Mouse (Mus musculus): ENCODE results near the gene Plxdc1. TPM values are rescaled to one million over a fixed set of nuclear protein-coding genes. Genes with fewer than 3 reads are reported as not detected.

Plxdc1 gene
- total RNA-seq, 2 experiments from 2014 or later, result 5.9 to 8.3 TPM

DNA sequence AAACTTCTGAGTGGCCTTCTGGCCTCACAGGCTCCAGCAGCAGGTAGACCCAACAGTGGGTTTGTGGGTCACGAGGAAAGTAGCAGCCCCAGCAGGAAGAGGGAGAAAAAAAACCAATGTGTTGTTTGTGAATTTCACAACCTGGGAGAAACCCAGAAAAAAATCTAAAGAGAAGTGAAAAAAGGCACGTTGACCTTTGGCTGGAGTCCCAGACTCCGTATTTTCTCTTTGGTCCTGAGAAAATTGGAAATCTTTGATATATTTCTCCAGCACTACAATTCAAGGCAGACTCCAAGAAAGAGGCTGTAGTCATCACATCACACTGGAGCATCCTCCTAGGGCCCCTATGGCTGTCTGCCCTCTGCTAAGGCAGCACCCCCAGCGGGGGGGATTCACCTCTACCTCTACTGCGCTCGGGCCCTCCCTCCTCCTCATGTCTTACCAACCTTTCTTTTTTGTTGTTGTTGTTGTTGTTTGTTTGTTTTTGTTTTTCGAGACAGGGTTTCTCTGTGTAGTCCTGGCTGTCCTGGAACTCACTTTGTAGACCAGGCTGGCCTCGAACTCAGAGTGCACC is 11.2 kb upstream of the Plxdc1 start:
- DNase-seq (ENCODE audit: extremely low spot score in 1 of 2, low spot score in 2 of 2), result no peak
- intact Hi-C loops (cut with DNase I), result no loop called here

DNA sequence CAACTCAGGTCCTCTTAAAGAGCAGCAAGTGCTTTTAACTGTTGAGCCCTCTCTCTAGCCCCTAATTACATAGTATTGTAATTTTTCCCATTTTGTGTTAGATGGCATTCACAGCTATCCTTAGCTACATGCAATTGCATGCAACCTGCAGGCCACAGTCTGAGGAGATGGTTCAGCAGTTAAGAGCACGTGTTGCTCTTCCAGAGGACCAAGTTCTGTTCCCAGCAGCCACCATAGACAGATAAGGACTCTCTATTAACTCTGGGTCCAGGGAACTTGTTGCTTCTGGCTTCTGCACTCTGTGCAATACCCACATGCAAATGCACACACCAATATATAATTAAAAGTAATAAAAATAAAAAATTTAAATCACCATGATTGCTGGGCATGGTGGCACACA is 10.4 kb upstream of the Plxdc1 start:
- intact Hi-C loops (cut with DNase I), result no loop called here
- DNase-seq (ENCODE audit: extremely low spot score in 1 of 2, low spot score in 2 of 2), result no peak

DNA sequence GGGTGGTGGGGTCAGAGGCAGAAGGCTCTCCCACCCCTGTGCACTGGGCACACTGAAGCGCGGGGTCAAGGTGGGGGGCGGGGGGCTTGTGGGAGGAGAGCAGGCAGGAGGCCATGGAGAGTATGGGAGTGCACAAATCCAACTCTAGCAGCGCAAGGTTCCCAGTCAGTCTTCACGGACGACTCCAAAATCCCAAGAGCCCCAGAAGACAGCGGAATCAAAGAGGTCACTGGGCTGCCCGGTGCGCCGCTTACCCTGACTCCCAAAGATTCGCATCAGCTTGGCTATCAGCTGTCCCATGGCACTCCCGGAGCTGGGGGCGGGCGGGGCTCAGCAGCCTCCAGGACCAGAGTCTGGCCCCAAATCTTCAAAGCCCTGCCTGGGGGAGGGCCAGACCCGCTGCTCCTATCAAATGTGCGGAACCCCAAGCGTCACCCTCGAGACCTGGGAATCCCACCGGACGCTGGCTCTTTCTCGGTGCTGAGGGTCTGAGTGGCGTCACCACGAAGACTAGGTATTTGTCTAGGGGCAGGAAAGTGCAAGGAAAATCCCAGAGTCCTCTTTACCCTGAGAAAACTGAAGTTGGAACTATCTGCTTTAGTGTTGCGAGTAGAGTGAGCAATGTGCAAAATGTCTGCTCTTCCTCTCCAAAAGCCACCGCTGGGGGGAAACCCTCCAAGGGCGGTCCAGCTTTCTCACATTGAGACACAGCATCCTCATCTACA is 9.5 kb upstream of the Plxdc1 start, which contains the start of gene Arl5c:
Gene Arl5c, minus strand, starts transcription at position 618 of the 725 bp plus-strand sequence.
- intact Hi-C loops (cut with DNase I), result no loop called here
- DNase-seq (ENCODE audit: extremely low spot score in 1 of 2, low spot score in 2 of 2), result peak in 1 of 2 experiments; percentile 75

DNA sequence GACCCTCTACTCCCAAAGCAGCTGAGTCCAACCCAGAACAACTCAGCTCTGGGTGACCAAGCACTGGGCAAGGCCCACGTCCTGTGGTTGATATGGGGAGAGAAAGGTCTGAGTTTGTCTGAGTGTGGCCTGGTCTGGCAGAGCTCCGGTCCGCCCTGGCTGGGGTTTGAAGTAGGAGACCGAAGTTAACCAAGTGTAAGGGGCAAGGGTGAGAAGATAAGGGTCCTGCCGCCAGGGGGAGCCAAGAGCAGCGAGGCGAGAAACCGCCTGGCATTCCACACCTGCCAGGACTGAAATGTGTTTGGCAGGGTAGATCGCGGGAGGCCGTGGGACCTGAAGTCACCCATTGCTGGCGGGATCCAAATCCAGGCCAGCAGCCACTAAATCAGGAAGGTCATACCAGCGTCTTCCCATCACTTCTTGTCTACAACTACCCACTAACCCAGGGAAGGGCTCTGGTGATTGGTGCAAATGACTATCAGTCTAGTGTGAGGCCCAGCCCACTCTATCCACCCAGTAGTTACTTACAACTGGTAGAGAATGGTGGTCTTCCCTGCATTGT is 8.4 kb upstream of the Plxdc1 start:
- intact Hi-C loops (cut with DNase I), result no loop called here
- DNase-seq (ENCODE audit: extremely low spot score in 1 of 2, low spot score in 2 of 2), result peak in 1 of 2 experiments; percentile 82

DNA sequence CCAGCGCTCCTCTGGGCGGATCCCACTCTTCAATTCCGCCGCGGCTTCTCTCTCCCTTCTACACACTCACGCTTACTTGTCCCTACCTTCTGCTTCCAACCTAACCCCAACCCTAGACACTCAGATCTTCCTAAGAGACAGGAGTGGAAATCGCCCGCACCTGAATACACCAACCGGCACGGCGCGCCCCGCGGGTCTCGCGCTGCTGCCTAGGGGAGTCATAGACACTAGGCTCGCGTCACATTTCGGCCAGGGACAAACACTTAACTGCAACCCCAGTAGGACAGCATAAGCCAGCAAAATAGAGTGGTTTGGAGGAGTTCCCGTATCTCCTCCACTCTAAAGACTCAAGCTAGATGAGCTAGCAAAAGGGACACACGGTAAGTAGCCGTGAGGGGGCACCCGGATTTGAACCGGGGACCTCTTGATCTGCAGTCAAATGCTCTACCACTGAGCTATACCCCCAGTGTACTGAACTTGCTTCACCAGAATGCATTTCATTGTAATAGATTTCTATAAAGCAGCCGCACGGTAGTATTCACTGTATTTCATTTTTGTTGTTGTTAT is 2.4 kb upstream of the Plxdc1 start:
- peak; percentile 85 to 89 for DNase-seq (ENCODE audit: extremely low spot score in 1 of 2, low spot score in 2 of 2)
- intact Hi-C loops (cut with DNase I), result loop anchor here (1.0 to 5.0 kb wide), 3 partner anchors 51 to 191 kb away; partner anchors contain the start of gene Lasp1

DNA sequence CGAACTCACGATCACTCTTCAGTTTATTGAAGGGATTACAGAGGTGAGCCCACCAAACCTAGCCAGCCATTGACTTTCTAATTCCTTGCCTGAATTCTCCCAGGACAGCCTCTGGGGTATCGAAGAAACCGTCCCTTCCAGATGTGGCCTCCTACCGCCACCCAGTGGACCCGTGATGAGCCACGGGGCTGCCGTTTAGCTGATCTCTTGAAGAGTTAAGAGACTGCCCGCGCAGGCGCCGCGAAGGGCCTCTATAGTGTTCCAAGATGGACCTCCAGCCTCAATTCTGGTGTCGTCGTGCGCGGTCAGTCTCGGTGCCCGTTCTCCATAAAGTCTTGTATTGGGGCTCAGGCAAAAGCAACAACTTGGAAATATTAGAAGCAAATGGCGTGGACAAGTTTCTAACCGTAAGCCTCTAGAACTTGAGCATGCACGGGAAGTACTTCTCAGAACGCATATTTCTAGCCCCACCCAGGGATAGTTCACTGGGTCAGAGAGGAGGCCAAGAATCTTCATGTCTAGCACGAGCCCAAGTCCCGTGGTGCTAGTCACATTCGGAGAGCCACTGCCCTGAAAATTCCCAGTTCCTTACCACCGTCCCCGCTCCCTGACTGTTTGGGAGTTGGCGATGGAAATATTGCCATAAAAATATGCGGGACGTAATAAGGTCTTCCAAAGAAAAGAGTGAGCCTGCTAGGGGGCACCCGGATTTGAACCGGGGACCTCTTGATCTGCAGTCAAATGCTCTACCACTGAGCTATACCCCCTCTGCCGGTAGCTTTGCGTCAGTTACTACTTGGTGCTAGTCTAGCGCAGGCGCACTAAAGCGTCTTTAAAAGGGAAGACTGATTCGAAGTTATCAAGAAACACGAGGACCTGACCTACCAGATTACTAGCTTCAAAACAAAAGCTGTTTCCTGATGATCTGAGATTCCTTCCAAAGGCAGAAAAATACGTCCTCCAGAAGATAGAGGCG is 1.6 kb upstream of the Plxdc1 start:
- peak; percentile 93 to 95 for DNase-seq (ENCODE audit: extremely low spot score in 1 of 2, low spot score in 2 of 2)
- intact Hi-C loops (cut with DNase I), result loop anchor here (1.0 to 5.0 kb wide), 3 partner anchors 51 to 191 kb away; partner anchors contain the start of gene Lasp1

DNA sequence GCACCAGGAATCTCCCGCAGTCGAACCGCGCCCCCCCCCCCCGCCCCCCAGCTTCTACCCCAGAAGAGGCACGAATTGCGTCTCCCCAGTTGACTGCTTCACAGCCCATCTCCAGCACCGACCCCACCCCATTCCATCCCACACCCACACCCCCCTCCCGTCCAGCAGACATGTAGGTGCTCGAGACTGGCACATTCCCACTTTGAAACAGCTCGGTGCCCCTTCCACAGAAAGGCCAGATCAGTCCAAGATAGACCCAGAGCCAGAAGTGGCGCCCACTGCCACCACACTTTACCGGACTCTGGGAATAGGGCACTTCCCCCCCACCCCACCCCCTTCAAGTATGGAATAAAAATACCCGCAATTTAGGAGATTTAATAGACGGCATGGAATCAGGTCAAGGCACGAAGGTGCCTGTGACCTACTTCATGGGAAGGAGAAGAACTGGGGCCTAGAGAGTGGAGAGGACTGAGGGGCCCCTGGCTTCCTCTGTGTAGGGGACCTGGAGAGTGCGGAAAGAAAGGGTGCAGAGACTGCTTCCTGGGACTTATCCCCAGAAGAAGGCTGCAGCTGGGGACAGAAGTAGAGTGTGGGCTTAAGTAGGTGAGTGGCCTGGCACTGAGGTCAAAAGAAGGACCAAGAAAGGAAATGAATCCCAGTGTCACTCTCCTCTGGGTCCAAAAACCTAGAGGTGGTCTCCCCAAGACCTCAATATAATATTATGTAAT is 658 bp upstream of the Plxdc1 start:
- no peak for DNase-seq (ENCODE audit: extremely low spot score in 1 of 2, low spot score in 2 of 2)
- intact Hi-C loops (cut with DNase I), result loop anchor here (5.0 kb wide), 2 partner anchors 50 to 190 kb away; partner anchors contain the start of gene Lasp1

DNA sequence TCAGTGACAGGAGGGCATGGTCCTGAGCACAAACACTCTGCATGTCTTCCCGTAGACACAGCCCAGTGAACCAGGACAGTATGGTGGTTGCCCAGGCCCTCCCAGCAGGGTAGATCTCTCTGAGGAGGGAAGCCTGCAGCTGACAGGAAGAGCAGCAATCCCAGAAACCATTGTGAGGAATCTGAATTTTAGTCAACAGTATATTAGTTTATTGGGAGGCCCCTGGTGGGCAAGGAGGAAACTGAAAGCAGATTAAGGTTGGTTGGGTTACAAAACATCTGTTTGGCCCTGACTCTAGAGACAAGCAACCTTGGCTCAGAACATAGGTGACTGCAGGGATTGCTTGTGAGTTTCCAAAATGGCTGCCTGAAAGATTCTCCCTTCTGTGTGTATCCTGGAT is 2.3 kb downstream of the Plxdc1 start:
- intact Hi-C loops (cut with DNase I), result no loop called here
- DNase-seq (ENCODE audit: extremely low spot score in 1 of 2, low spot score in 2 of 2), result no peak

DNA sequence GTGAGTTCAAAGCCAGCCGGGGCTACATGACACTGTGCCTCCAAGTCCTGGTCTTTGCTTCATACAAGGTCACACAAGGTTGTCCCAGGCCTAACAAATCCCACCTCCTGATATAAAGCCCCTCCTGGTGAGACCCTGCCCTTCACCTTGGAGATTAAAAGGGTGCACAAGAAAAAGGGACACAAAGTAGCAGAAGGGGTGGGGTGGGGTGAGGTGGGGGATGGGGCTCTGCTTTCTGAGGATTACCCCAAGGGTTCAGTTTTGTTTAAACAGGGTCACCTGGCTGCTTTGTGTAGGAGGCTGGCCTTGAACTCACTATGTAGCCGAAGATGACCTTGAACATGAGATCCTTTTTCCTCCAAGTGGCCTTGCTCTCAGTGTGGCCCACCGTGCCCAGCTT is 2.7 kb downstream of the Plxdc1 start:
- no peak for DNase-seq (ENCODE audit: extremely low spot score in 1 of 2, low spot score in 2 of 2)
- intact Hi-C loops (cut with DNase I), result no loop called here

DNA sequence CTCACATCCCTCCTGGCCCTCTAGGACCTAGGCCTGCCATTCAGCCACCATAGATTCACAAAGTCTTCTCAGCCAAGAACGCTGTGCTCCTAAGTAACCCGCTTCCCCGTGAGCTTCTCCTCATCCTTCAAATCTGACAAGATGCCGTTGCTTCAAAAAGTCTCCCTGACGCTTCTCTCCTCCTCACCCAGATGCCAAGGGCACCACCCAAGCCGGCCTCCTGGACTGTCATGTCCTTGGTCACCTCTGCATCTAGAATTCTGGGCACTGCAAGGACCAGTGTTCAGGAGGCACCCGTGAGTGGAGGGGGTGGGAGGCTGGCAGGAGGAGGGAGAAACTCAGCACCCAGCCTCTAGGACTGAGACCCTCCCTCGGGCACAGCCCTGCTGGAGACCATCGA is 3.5 kb downstream of the Plxdc1 start:
- intact Hi-C loops (cut with DNase I), result no loop called here
- no peak for DNase-seq (ENCODE audit: extremely low spot score in 1 of 2, low spot score in 2 of 2)

DNA sequence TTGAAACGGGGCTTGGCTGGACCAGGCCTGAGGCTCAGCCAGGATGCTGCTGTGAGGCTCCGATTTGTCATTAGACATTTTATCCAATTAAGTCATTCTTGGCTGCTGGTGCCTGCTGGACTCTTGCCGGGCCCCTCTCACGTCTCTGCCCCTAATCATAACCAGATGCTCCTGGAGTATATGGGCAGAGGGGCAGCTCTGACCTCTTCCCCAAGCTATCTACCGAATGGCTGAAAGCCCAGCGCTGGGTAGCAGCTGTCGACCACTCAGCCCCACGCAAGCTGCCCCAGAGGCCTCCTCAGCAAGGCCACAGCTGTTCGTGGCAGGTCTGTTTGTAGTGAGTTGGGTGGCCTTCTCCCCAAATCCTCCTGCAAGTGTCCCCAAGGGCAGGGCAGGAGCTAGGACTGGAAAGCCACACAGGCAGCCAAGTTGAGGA is 5.7 kb downstream of the Plxdc1 start:
- intact Hi-C loops (cut with DNase I), result no loop called here

DNA sequence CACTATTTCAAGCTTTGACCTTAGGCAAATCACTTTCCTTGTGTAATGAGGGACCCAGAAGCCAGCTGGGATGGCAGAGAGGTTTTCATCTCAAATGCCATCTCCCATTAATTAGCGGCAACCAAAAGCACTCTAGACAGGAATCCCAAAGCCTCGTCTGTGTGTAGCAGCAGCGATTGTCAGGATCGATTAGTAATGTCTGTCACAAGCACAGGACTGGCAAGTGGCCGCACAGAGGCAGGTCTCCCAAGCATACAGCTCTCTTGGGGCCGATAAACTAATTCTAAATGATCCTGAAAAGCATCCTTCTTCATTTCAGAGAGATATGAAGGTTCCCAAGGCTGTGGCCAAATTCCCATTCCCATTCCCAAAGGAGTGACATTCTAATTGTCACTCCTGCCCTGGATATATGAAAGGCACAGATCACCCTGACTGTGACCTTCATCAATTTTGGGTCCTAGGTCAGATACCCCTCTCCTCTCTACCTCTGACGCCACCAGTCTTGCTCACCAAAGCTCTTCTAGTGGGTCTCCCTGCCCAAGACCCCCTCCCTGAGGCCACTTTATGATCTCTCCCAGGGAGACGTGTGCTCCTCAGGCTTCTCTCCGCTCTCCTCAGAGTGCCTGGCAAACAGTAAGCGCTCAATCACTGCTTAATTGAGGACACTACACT is 6.3 kb downstream of the Plxdc1 start:
- intact Hi-C loops (cut with DNase I), result no loop called here
- no peak for DNase-seq (ENCODE audit: extremely low spot score in 1 of 2, low spot score in 2 of 2)

More for the DNA sequence above, 5.7 kb downstream of the Plxdc1 start:
- no peak for DNase-seq (ENCODE audit: extremely low spot score in 1 of 2, low spot score in 2 of 2)

DNA sequence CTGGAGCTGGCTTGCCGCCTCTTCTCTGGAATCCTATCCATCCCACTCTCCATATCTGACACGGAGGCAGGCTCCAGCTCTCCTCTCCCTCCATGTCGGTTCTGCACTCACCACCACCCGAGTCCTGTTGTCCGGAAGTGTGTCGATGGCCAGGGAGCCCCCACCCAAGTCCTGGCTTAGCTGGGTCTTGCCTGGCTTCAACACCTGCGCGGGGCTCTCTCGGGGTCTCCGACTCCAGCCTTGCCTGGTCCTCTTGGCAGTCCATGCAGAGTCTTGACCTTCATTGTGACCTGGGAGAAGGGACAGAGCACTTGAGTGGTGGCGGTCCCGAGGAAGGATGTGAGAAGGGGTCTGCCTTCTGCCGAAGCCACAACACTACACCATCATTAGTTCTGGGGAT is 7.9 kb downstream of the Plxdc1 start:
- no peak for DNase-seq (ENCODE audit: extremely low spot score in 1 of 2, low spot score in 2 of 2)
- intact Hi-C loops (cut with DNase I), result no loop called here

DNA sequence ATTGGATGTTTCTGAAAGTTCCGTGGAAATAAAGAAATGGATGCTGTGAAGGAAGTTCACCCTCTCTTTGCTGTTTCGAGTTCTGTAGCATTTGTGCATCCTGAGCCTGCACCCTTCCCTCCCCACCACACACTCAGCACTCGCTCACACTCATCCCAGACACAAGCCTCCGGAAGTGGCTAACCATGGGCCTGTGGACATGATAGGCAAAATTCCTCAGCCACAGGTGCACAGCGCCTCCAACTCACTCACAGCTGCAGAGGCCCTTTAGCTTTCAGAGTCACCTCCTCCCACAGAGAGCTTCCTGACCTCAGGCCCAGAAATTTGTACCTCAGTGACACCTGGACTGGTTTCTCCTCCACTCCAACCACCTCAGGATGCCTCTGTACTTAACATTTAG is 8.4 kb downstream of the Plxdc1 start:
- no peak for DNase-seq (ENCODE audit: extremely low spot score in 1 of 2, low spot score in 2 of 2)
- intact Hi-C loops (cut with DNase I), result no loop called here

DNA sequence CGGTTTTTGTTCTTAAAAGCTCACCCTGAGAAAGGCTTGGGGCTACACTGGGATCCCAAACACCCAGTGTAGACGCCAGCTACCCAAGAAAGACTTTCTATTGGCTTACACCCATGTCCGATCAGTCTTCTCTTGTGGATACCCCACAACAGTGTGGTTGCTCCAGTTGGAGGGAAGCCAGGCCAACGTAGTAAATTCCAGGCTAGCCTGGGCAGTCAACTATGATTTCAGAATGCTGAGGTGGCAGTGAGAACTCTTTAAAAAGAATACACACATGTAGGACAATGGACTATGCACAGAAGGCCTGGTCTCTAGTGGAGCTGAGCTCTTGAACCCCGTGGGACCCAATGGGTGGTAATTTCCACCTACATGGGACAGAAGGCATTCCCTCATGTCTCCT is 11.5 kb downstream of the Plxdc1 start:
- intact Hi-C loops (cut with DNase I), result no loop called here
- DNase-seq (ENCODE audit: extremely low spot score in 1 of 2, low spot score in 2 of 2), result no peak

DNA sequence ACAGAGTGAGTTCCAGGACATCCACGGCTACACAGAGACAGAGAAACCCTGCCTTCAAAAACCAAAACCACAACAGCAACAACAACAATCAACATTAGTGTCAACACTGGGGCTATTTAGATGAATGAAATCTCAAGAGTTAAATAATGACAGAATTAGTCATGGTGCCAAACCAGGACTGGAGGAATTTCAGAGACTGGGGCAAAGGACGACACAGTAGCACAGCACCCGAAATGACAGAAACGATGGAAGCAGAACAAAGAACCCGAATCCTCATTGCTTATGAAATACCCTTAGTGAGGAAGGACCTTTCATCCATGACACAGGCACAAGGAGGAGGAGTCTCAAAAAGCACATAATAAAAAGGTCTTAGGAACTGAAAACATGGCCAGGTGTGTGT is 12.1 kb downstream of the Plxdc1 start:
- intact Hi-C loops (cut with DNase I), result no loop called here
- DNase-seq (ENCODE audit: extremely low spot score in 1 of 2, low spot score in 2 of 2), result no peak

DNA sequence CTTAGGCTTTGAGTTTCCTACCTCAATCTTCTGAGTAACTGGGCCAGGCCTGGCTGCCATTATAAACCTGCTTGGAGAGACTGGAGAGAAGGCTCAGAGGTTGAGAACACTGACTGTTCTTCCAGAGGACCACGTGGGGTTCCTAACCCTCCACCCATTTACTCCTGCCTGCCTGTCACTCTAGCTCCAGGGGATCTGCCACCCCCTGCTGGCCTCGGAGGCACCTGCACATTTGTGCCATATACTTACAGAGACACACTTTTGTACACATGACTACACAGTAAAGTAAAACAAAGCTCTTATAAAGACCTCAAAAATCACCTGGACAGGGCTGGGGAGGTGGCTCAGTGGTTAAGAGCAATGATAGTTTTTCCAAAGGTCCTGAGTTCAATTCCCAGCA is 13.8 kb downstream of the Plxdc1 start:
- no peak for DNase-seq (ENCODE audit: extremely low spot score in 1 of 2, low spot score in 2 of 2)
- intact Hi-C loops (cut with DNase I), result no loop called here

DNA sequence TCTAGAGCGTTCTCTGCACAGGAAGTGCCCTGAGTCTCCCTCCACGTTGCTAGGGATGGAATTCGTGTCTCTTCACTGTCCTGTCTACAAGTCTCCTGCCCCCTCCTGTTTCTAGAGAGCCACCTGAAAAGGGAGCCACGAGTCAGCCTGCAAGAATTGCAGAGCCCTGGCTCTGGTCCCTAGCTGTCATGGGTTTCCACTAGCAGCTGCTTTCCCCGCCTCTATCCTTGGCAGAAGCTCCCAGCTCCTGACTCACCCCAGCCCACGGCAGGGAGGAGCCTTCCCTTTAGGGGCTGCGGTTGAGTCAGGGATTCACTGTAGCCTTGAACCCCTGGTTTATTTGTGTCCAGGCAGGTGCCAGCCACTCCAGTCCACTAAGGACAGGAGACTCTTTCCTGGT is 15.0 kb downstream of the Plxdc1 start:
- peak; percentile 65 to 79 for DNase-seq (ENCODE audit: extremely low spot score in 1 of 2, low spot score in 2 of 2)
- intact Hi-C loops (cut with DNase I), result no loop called here

All from left cerebral cortex, postnatal 10 days (tissue).